Mouse (Mus musculus) CH12.LX (cell line): ENCODE results near the gene Taldo1. TPM values are rescaled to one million over a fixed set of nuclear protein-coding genes. Genes with fewer than 3 reads are reported as not detected.
A peak's percentile ranks its signal among the peaks of the same experiment; 100 is the strongest.

ENCODE experiments used
- DNase-seq: peaks from one replicate; pipeline ENCODE4 v3.0.0-alpha.2; 2013; ENCODE audit errors: extremely low read depth
- H3K27ac ChIP-seq: 2 replicates; pipeline ENCODE4 v1.5.1; 2012; ENCODE audit warnings: low read depth, mild to moderate bottlenecking, control low read depth, moderate library complexity; ENCODE audit not compliant: insufficient read depth
- H3K27me3 ChIP-seq: replicated peaks from 2 replicates; pipeline ENCODE3; 2012; ENCODE audit warnings: inconsistent platforms
- H3K36me3 ChIP-seq, 2 experiments: replicated peaks in 1 of 2; 2 replicates each; pipeline versions ENCODE3 to v1.6.1; 2012; ENCODE audit warnings: inconsistent platforms in 1 of 2, low read length in 1 of 2, mild to moderate bottlenecking in 1 of 2, mixed read lengths in 1 of 2, moderate library complexity in 1 of 2; ENCODE audit not compliant: control insufficient read depth in 1 of 2, insufficient read depth in 1 of 2
- H3K4me1 ChIP-seq, 2 experiments: 2 replicates each; pipeline ENCODE4 v1.6.1; 2012; ENCODE audit warnings: inconsistent platforms in 1 of 2, moderate library complexity in 1 of 2; ENCODE audit not compliant: insufficient read depth in 2 of 2, control insufficient read depth in 1 of 2
- H3K4me2 ChIP-seq: 2 replicates; pipeline ENCODE4 v1.6.1; 2012; ENCODE audit warnings: low read depth, mild to moderate bottlenecking, control low read depth; ENCODE audit not compliant: poor library complexity, insufficient read depth, severe bottlenecking
- H3K4me3 ChIP-seq, 3 experiments: fragments of 150-350 bp in 1 of 3; sonication (generic) in 1 of 3; replicated peaks in 1 of 3; 2 replicates each; pipeline versions ENCODE3 to v1.5.1; 2011 to 2012; ENCODE audit warnings: low read depth in 2 of 3, low read length in 2 of 3, mild to moderate bottlenecking in 2 of 3, moderate library complexity in 2 of 3, control low read depth in 1 of 3, improper control_type of control experiment in 1 of 3, inconsistent platforms in 1 of 3, mixed read lengths in 1 of 3; ENCODE audit not compliant: poor library complexity in 1 of 3
- H3K79me2 ChIP-seq: replicated peaks from 2 replicates; pipeline ENCODE4 v1.6.1; 2012; ENCODE audit warnings: mild to moderate bottlenecking, moderate library complexity; ENCODE audit not compliant: control insufficient read depth, poor library complexity, insufficient read depth, severe bottlenecking; ENCODE audit errors: extremely low read depth
- H3K9ac ChIP-seq: 2 replicates; pipeline ENCODE4 v1.6.1; 2012; ENCODE audit warnings: low read depth, mild to moderate bottlenecking, control low read depth, moderate library complexity; ENCODE audit not compliant: insufficient read depth
- H3K9me3 ChIP-seq: replicated peaks from 2 replicates; pipeline ENCODE3; 2012; ENCODE audit warnings: low read length, inconsistent platforms, mixed read lengths
- CTCF ChIP-seq, 2 experiments: IDR thresholded peaks in 1 of 2; conservative IDR thresholded peaks in 1 of 2; 2 replicates each; pipeline ENCODE4 v1.5.1; 2011 to 2012; ENCODE audit warnings: low read depth in 2 of 2, low read length in 2 of 2, improper control_type of control experiment in 1 of 2, inconsistent platforms in 1 of 2, mild to moderate bottlenecking in 1 of 2, moderate library complexity in 1 of 2
- EP300 ChIP-seq: IDR thresholded peaks from 2 replicates; pipeline ENCODE4 v1.6.1; 2011; ENCODE audit warnings: low read length, improper control_type of control experiment
- GABPA ChIP-seq: IDR thresholded peaks from 2 replicates; pipeline ENCODE4 v1.6.1; 2012; ENCODE audit warnings: low read depth, low read length, improper control_type of control experiment, inconsistent platforms; ENCODE audit not compliant: insufficient replicate concordance
- HCFC1 ChIP-seq: IDR thresholded peaks from 2 replicates; pipeline ENCODE4 v1.6.1; 2012; ENCODE audit warnings: low read depth, mild to moderate bottlenecking, inconsistent platforms, low read length, improper control_type of control experiment
- IRF4 ChIP-seq: IDR thresholded peaks from 2 replicates; pipeline ENCODE4 v1.6.1; 2014; ENCODE audit warnings: low read depth, mild to moderate bottlenecking, inconsistent platforms, low read length, improper control_type of control experiment
- JUN ChIP-seq: IDR thresholded peaks from 2 replicates; pipeline ENCODE4 v1.6.1; 2011; ENCODE audit warnings: low read depth, mild to moderate bottlenecking, low read length, improper control_type of control experiment, moderate library complexity; ENCODE audit not compliant: insufficient read depth
- MEF2A ChIP-seq: IDR thresholded peaks from 2 replicates; pipeline ENCODE4 v1.6.1; 2014; ENCODE audit warnings: low read depth, mild to moderate bottlenecking, inconsistent platforms, low read length, improper control_type of control experiment, borderline replicate concordance
- POLR2A ChIP-seq: IDR thresholded peaks from 2 replicates; pipeline ENCODE4 v1.6.1; 2011; ENCODE audit warnings: low read depth, mild to moderate bottlenecking, improper control_type of control experiment, low read length
- POLR2AphosphoS2 ChIP-seq: IDR thresholded peaks from 2 replicates; pipeline ENCODE4 v1.6.1; 2011; ENCODE audit warnings: low read depth, low read length, improper control_type of control experiment
- RCOR1 ChIP-seq: conservative IDR thresholded peaks from 2 replicates; pipeline ENCODE4 v1.6.1; 2012; ENCODE audit warnings: low read depth, mild to moderate bottlenecking, inconsistent platforms, low read length, improper control_type of control experiment
- TBP ChIP-seq: conservative IDR thresholded peaks from 2 replicates; pipeline ENCODE4 v1.6.1; 2011; ENCODE audit warnings: low read depth, low read length, improper control_type of control experiment
- USF1 ChIP-seq: IDR thresholded peaks from 2 replicates; pipeline ENCODE4 v1.6.1; 2014; ENCODE audit warnings: low read depth, mild to moderate bottlenecking, inconsistent platforms, low read length, improper control_type of control experiment
- ZKSCAN1 ChIP-seq: IDR thresholded peaks from 2 replicates; pipeline ENCODE4 v1.6.1; 2012; ENCODE audit warnings: low read depth, inconsistent platforms, low read length, improper control_type of control experiment, borderline replicate concordance
- dilution Hi-C: fragments of 300-500 bp; cut with MboI; formaldehyde crosslinking; loops from 2 replicates; pipeline ENCODE4 v1.14.3; 2020; ENCODE audit warnings: low sequenced_read_pairs; ENCODE audit not compliant: extremely low pct_unique_long_range_greater_than_20kb, extremely low pct_ligation_motif_present
- in situ Hi-C: fragments of 300-500 bp; cut with MboI; formaldehyde crosslinking; loops from 3 replicates; pipeline ENCODE4 v1.14.3; 2019; ENCODE audit warnings: low sequenced_read_pairs, low pct_ligation_motif_present, low pct_unique_long_range_greater_than_20kb, mixed read lengths
- polyA plus RNA-seq: library from polyadenylated mRNA; unstranded; fragments of >175 nt; gene quantifications from 2 replicates; pipeline ENCODE4 v1.2.1, GENCODE M21; 2012; ENCODE audit warnings: low read depth; ENCODE audit not compliant: insufficient read length
- total RNA-seq, 2 experiments: library from RNA; depleted of rRNA; stranded (reverse); fragments of 300-350 nt in 1 of 2; fragments of >200 nt in 1 of 2; gene quantifications; 2 replicates each; pipeline ENCODE4 v1.2.3; 2012 to 2014

Taldo1 gene
- total and polyA plus RNA-seq, 3 experiments, result 129 to 228 (median 188) TPM

DNA sequence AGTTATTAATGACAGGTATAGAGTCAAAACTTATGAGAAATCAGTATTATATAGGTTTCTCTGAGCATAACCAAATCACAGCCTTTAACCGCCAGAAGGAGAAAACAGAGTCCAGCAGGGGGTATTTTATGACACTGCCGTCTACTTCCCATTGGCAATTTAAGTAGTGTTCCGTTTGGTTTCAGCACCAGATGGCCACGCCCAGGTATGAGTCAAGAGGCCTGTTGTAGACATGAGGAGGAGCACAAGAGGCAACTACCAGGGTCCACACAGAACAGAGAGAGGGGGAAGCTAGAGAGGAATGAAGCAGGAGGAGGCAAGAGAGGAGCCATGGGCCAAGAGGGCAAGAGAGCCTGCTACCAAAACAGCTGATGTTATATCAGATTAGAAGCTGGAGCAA lies 12.4 kb upstream of the Taldo1 start:
- peaks cover 0 to 28% of the 10 kb centered on the region in 2 experiments; a peak in 2 of 4 replicates for H3K4me1 ChIP-seq
- 0 out of 2 replicates have a peak, but pooled peaks have one; percentile 47 for TF ChIP-seq TBP
- TF ChIP-seq POLR2A, result peak; percentile 47; the same call in 1 of the 2 replicates
- 0 out of 4 replicates have a peak, but pooled peaks of 1 of the 2 experiments have one; percentile 10 for TF ChIP-seq CTCF (conservative IDR thresholded peaks at IDR 0.05 in 1 of 2, IDR thresholded peaks at IDR 0.05 in 1 of 2; ENCODE audit: low read depth in 2 of 2, low read length in 2 of 2)
- no peak for TF ChIP-seq MEF2A
- H3K27ac ChIP-seq, result no peak overlapping the region
- no peak overlapping the region for H3K4me2 ChIP-seq
- dilution Hi-C loops (no loop called here), in situ Hi-C loops (no loop called here)
- no peak overlapping the region for H3K4me3 ChIP-seq
- H3K79me2 ChIP-seq, result no peaks in the 10 kb centered on the region
- peak; percentile 86 for DNase-seq
- H3K9me3 ChIP-seq, result no peaks in the 10 kb centered on the region
- H3K9ac ChIP-seq, result no peak overlapping the region
- H3K27me3 ChIP-seq, result peaks cover 1% of the 10 kb centered on the region
- H3K36me3 ChIP-seq, result no peaks in the 10 kb centered on the region

DNA sequence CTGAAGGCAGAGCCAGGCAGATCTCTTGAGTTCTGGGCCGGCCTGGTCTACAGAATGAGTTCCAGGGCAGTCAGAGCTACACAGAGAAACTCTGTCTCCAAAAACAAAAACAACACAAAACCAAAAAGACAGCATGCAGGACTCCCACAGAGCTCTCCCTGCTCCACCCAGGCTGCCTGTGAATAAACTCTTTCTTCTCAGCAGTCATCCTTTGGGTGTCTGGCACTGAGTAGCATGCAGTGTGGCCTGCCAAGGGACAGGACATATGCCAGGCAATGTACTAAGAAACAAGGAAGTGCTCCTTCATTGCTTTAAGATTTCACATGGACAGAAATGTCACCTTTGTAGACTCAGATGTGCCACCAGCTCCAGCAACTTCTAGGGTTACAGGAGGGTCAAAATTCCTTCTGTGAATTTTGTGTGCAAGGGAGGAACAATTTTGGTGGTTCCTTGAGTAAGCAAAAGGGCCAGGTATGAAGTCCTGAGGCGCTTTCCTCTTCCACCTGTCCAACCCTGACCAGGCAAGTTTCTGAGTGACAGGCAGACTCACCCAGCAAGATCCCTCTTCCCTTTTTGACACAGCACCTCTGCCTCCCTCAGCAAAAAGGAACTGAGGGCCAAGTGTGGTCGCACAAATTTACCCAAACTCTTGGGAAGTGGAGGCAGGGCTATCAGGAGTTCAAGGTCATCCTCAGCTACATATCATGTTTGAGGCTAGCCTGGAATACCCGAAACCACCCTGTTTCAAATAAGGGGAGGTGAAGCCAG lies 10.7 kb upstream of the Taldo1 start:
- dilution Hi-C loops (no loop called here), in situ Hi-C loops (no loop called here)
- peaks cover 0 to 28% of the 10 kb centered on the region in 2 experiments; a peak in 2 of 4 replicates for H3K4me1 ChIP-seq
- no peak overlapping the region for H3K9ac ChIP-seq
- DNase-seq, result no peak
- H3K27ac ChIP-seq, result no peak overlapping the region
- H3K4me3 ChIP-seq, result no peak overlapping the region
- H3K36me3 ChIP-seq, result no peaks in the 10 kb centered on the region
- H3K27me3 ChIP-seq, result peaks cover 3% of the 10 kb centered on the region
- H3K9me3 ChIP-seq, result no peaks in the 10 kb centered on the region
- no peak for TF ChIP-seq POLR2A
- TF ChIP-seq EP300, result no peak
- TF ChIP-seq ZKSCAN1, result no peak
- no peak for TF ChIP-seq IRF4
- no peak for TF ChIP-seq TBP
- no peak overlapping the region for H3K4me2 ChIP-seq
- no peaks in the 10 kb centered on the region for H3K79me2 ChIP-seq

DNA sequence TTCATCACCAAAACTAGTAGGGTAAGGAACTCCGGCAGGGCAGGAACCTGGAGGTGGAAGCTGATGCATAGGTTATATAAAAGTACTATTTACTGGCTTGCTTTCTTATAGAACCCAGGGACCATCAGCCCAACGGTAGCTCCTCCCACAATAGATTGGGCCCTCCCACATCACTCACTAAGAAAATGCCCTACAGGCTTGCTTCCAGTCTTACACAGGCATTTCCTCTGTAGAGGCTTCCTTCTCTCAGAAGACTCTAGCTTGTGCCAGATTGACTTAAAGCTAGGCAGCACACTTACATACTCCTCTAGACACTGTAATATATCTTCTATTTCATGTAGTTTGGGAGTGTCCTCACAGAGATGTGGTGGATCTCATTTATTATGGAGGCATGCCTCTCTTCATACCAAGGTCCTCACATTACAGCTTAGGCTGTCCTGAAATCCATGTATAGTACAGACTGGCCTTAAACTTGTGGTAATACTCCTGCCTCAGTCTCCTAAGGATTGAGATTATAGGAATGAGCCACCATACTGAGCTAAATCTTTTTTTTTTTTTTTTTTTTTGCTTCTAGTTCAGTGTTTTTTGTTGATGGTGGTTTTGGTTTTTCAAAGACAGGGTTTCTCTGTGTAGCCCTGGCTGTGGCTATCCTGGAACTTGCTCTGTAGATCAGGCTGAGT lies 4.1 kb upstream of the Taldo1 start:
- in situ Hi-C loops, result no loop called here
- H3K36me3 ChIP-seq, result no peaks in the 10 kb centered on the region
- no peak for TF ChIP-seq USF1
- TF ChIP-seq POLR2AphosphoS2, result no peak
- no peak for TF ChIP-seq HCFC1
- no peak for TF ChIP-seq JUN
- no peak for TF ChIP-seq RCOR1
- no peak for TF ChIP-seq GABPA
- H3K4me1 ChIP-seq, result peaks cover 0 to 14% of the 10 kb centered on the region in 2 experiments; a peak in 2 of 4 replicates
- H3K9ac ChIP-seq, result no peak overlapping the region
- H3K4me3 ChIP-seq, result no peak overlapping the region
- H3K4me2 ChIP-seq, result no peak overlapping the region
- H3K27ac ChIP-seq, result no peak overlapping the region
- no peaks in the 10 kb centered on the region for H3K9me3 ChIP-seq
- H3K79me2 ChIP-seq, result peaks cover 6% of the 10 kb centered on the region
- DNase-seq, result no peak
- peaks cover 10% of the 10 kb centered on the region for H3K27me3 ChIP-seq
- dilution Hi-C loops, result no loop called here
